Mouse (Mus musculus): Measurements from ENCODE around the gene Cd63.

Cd63 gene

DNA sequence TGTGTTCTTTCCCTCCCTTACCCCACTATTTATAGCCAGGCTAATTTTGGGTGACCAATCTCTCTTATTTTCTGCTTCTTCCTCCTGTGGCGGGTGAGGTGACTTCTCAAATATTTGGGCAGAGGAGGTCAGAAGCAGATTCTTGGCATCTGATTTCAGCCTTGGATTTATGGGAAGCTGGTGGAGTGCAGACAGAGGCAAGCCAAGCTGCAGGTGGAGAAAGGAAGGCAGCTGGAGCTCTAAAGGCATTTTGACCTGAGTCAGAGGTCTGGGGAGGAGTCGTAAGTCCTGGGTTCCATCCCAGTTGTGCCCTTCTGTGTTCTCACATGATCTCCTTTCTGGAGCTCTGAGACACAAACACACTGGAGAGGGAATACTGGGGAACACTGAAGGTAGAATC, 30.7 kb downstream of the Cd63 start:
- no peak for DNase-seq

DNA sequence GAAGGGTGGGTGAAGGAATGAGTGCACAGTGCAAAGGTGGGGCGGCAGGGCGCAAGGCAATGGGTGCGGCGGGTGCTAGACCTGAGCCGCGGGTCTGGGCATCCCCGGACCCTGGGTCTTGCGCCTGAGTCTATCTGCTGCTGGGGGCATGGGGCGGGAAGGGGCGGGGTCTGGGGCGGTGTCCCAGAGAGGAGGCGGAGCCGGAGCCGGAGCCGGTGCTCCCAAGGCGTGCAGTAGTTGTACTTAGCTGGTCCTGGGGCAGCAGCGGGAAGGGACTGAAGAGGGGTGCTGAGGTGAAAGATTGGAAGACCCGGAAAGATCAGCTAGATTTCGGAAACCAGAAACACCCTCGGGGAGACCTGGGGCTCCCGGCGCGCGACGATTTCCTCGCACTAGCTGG, 32.8 kb downstream of the Cd63 start, which contains the start of gene Itga7:
Gene Itga7 (plus strand): TSS at position 245 of the 400 bp plus-strand sequence.
- peak; percentile 70 for DNase-seq

DNA sequence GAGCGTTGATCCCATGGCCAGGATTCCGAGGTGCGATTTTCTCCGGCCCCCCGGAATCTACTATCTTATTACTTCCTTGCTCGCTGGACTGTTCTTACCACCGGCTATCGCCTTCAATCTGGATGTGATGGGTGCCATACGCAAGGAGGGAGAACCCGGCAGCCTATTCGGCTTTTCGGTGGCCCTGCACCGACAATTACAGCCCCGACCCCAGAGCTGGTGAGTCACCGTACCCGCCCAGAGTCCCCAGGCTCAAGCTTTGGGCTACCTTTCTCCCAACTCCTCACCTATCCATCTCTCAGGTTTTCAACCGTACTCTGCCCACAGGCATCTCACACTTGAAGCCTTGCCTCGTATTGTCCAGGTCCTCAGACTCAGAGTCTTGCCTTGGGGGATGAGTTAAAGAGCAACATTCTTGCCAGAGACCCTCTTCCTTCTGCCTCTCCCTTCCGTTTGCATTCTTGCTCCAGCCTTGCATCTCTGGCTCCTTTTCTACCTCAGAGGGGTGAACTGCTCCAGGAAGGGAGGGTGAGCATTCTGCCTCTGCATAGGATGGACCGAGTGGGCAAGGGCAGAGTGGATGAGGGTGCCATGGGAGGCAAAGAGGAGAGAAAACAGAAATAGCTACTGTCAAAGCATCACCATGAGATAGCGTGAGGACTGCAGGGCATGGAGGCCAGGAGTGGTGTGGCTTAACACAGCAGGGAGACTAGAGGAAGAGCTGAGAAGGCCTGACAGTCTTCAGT, 33.4 kb downstream of the Cd63 start:
- no peak for DNase-seq

DNA sequence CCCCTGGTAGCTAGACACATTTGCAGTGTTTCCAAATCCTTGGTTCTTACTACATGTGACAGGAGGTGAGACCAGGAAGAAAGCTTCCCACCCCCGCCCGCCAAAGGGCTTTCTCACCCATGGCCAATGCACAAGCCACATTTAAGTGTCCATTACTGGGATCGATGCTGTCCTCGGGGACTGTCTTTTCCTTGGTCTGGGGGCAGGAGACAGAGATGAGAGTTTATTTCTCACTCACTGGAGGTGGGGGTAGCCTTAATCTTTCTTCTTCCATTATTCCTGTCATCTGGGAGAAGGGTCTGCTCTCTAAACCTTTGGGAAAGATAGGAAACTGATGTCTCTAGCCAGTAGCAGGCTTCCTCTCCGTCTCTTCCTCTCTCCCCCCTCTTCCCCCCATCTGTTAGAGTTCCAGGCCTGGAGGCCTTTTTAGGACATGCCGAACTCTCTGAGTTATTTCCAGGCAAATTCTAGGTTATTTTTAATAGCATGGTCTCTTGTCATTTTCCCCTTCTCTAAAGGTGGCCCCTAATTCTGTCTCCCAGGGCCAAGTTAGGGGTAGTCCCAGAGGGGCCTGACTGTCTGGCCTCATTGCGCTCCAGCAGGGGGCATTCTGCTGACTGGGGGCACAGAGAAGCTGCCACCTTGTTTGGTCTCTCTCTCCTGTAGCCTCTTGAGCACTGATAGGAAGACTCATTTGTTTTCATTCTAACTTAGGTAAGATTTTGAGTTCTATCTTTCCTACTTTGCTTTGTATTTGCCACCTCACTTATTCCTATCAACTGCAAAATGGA, 34.4 kb downstream of the Cd63 start:
- DNase-seq: no peak

DNA sequence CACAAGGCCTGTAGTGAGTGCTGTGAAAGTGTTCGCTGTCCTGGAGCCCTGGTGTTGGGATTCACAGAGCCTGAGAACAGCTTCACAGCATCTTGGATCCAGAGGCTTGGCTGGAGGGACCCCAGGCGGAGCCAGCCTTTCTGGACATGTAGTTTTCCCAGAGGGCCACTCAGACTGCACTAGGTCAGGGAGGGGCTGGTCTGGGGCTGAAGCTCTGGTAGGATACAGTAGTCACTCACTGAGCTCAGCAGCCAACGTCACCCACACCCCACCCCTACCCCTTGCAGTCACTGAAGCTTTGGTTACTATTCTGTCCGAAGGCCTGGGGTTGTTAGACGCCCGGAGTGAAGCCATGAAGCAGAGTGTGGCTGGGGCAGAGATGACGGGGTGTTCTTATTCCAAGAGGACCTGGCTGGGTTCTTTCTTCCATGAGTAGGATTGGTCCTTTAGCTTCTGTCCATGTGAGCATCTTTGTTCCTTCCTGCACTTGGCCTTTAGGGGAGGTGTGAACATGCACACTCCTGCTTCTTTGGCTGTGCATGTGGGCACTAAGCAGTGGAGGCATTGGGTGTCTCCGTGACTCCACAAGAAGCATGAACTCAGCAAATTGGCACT, 35.1 kb downstream of the Cd63 start:
- no peak for DNase-seq

DNA sequence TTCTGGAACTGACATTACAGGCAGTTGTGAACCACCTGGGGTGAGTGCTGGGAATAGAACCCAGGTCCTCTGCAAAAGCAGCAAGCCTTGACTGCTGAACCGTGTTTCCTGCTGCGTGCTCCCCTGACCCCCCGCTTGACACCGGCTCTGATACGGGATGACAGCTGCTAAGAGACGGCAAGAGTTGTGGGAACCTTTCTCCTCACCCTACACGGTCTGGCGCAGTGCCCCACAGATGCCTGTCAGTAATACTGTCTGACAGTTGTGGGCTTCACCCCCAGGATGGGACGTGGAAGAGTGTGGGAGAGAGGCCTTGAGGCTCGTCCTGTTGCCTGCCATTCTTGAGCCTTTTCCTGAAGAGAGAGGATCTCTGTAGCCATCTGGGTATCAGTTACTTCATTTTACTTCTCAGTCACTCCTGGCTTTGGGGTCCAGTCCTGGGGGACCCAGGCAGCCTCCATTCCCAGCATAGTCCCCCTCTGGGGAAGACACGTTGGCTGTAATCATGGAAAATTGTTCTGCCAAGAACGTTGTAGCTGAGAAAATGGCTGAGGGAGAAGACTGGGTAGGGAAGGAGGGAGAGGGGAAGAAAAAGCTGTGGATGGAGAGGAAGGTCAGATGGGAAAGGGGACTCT, 37.1 kb downstream of the Cd63 start:
- no peak for DNase-seq

DNA sequence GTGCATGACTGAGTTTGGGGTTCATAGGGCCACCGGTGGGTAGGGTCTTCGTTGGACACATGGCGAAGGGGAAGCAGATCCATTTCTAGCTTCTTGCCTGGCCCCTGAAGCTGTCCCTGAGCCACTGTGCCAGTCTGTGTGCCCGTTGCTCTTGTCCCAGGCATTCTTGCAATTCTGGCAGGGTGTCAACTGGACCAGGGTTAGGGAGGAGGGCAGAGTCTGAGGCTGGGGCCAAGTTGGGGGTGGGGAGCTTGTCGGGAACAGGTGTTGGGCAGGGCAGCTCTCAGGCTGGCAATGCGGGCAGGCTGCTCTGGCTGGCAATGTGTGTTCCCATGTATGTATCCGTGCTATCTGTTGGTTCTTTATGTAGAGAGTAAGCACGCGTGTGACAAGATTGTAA, 37.7 kb downstream of the Cd63 start:
- DNase-seq: peak; percentile 85

DNA sequence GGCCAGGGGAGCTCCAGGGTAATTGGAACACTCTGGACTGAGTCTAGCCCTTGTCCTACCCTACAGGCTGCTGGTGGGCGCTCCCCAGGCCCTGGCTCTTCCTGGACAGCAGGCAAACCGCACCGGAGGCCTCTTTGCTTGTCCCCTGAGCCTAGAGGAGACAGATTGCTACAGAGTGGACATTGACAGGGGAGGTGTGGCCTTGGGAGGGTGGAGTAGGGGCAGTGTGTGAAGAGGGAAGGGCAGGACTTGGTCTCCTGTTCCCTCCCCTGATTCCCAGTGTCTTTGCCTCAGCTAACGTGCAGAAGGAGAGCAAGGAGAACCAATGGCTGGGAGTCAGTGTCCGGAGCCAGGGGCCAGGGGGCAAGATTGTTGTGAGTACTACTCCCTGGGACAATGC, 38.2 kb downstream of the Cd63 start:
- peak; percentile 42 for DNase-seq

DNA sequence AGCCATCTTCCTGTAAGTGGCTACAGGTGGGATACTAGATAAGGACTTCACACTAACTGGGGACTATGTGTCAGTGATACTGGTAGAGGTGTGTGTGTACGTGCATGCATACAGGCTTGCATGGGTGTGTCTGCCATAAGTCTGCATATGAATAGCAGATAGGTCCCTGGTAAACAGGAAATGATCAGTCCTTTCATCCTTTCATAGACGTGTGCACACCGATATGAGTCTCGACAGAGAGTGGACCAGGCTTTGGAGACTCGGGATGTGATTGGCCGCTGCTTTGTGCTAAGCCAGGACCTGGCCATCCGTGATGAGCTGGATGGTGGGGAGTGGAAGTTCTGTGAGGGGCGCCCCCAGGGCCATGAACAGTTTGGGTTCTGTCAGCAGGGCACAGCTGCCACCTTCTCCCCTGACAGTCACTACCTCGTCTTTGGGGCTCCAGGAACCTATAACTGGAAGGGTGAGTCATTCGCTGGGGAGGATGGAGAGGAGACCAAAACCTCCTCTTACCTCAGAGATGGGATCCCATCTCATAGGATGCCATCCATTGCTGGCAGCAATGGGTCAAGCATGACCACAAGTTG, 39.8 kb downstream of the Cd63 start:
- DNase-seq: no peak

DNA sequence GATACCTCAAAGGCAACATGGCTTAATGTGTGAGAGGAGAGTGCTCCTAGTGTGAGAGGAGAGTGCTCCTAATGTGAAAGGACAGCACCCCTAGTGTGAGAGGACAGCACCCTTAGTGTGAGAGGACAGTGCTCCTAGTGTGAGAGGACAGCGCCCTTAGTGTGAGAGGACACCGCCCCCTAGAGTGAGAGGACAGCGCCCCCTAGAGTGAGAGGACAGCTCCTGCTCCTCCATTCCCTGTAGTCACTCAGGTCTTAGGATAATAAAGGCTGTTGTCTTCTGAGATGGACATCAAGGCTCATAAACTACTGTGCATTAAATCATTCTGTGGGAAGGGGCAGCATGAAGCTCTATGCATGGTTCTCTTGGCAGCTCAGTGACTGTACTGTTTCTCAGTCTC, 44.9 kb downstream of the Cd63 start:
- peak; percentile 66 for DNase-seq

DNA sequence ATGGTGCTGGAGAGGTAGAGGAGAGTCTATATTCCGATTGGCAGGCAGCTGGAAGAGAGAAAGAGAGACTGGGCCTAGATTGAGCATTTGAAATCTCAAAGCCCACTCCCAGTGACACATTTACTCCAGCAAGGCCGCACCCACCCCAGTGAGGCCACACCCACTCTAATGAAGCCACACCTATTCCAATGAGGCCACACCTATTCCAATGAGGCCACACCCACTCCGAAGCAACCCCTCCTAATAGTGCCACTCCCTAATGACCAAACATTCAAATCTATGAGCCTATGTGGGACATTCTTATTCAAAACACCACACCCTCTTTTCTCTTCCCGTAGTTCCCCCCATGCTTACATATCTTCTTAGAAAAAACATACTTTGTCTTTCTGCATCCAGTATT, 46.7 kb downstream of the Cd63 start:
- DNase-seq: no peak

DNA sequence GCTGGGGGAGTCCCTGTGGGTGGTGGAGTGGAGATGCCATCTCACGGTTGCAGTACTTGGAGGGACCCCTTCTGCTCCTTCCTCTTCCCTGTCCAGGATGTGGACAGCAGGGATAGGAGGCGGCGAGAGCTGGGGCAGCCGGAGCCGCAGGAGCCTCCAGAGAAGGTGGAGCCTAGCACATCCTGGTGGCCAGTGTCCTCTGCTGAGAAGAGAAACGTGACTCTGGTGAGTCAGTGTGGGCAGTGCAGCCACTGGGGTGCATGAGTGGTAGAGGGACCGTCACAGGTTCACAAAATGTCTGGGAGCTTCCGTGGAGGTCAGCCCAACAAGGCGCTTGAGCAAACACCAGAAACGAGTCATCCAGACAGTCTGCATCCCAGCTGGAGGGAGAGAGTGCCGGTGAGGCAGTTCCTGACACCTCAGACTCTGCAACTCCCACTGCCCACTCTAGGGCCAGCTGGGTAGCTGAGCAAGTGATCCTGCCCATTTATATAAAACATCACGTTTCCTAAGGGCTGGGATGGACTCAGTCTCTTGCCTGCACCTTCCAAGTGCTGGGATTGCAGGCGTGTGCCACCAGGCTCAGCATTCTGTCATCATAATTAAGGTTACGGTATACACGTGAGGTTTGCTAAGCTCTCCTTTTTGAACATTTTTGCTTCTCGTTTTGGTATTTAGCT, 49.6 kb downstream of the Cd63 start:
- no peak for DNase-seq

DNA sequence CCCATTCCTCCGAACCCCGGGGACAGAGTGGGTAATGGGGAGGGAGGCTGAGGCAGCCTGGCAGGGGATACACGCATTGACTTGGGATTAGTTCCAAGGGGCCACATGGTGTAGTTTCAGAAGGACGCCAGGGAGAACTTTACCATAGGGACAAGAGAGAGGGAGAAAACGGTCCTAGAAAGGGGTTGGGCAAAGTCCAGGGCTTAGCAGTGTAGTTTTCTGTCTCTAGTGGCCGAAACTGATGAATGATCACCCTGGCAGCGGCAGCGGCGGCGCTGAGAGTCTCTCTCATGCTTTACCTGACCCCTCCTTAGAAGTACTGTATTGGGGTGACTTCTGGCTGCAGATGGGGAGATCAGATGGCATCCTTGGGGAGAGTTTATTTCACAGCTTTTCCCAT, 57.6 kb downstream of the Cd63 start:
- DNase-seq: no peak

DNA sequence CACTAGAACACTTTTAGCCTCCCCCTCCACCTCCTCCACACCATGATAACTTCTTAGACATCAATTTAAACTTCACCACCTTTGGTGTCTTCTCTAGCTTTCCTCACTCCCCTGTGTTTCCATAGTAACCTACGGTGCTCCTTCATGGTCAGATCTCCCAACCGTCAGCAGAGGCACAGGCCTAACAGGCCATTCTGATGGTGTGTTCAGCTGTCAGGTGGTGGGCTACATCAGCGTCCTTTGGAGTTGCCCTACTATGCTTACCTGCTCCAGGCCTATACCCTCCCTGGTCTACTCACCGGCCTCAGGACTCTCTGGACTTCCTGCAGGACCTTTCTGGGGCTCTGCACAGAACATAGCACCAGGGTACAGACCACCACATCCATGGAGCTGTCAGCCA, 59.4 kb downstream of the Cd63 start:
- DNase-seq: no peak

DNA sequence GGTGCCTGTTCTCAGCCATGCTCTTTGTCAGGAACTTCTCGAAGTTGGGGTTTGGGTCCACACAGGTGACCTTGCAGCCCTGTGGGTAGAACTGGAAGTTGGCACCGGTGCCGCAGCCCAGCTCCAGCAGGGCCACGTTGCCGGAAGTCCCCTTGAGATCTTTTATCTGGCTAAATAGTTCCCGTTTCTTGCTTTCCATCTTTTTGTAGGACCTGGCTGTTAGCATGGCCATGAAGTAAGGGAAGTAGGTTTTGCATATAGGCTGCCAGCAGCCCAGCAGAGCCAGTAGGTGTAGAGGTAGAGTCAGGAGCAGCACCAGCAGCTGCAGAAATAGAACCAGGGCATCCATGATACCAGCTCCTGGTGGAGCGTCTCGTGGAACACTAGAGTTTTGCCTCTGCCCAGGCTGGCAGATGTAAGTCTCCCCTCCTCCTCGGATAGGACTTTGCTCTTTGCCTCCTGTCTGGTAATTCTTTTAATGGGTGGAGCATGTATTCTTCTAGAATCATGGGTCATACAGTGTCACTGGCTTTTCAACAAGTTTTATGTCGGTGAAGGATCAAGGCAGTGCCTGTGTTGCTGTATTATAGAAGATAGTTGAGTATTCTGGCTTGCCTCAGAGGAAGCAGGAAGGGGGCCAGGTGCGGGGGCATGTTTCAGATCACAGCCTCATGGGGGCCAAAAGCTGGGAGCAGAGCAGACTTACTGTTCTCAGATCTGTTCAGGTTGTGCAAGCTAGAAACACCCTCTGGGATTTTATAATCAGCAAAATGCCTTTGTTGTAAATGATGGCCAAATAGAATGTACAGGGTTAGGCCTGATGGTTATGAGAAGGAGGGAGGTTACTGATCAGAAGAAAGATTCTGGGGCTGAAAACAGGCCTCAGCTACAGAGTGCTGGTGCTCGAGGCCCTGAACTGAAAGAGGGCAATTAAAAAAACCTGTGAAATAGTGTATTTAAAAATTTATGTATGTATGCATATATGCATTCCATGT, 60.1 kb downstream of the Cd63 start, which contains the start of gene Mettl7b:
Gene Mettl7b (minus strand): TSS at position 399 of the 995 bp plus-strand sequence.
- peak; percentile 54 for DNase-seq

Data from kidney, postnatal 10 days (tissue).